Mouse (Mus musculus): ENCODE results near the gene Dock9. TPM values are rescaled to one million over a fixed set of nuclear protein-coding genes. Genes with fewer than 3 reads are reported as not detected.

Gene Dock9
- polyA plus RNA-seq, 1 experiment, result 2.8 TPM

- H3K27me3 ChIP-seq (ENCODE audit: control insufficient read depth, insufficient read depth, insufficient read length), result no peaks in the 10 kb centered on the region
- H3K36me3 ChIP-seq (ENCODE audit: control insufficient read depth, insufficient read depth), result no peaks in the 10 kb centered on the region
- no peak overlapping the region for H3K4me3 ChIP-seq
- H3K79me2 ChIP-seq (ENCODE audit: control insufficient read depth, insufficient read depth), result no peaks in the 10 kb centered on the region
- TF ChIP-seq REST (IDR thresholded peaks at IDR 0.05; ENCODE audit: insufficient read depth, insufficient read length) (no peak), E2F4 (IDR thresholded peaks at IDR 0.05; ENCODE audit: insufficient read depth) (no peak), TCF3 (IDR thresholded peaks at IDR 0.05; ENCODE audit: insufficient read length, low read depth) (no peak), SRF (IDR thresholded peaks at IDR 0.05; ENCODE audit: control insufficient read depth, insufficient read length, low read depth) (no peak), MYOD1 (IDR thresholded peaks at IDR 0.05; ENCODE audit: control insufficient read depth in 1 of 3, insufficient read length in 2 of 3, low read depth in 2 of 3) (no peak), TCF12 (IDR thresholded peaks at IDR 0.05; ENCODE audit: insufficient read depth, poor library complexity, severe bottlenecking) (no peak), CEBPB (IDR thresholded peaks at IDR 0.05; ENCODE audit: insufficient read depth, poor library complexity, severe bottlenecking) (no peak)
- no peak overlapping the region for H3K4me2 ChIP-seq (ENCODE audit: low read depth)
- H3ac ChIP-seq (ENCODE audit: control insufficient read depth, insufficient read length), result no peak overlapping the region
These were observed 195.0 kb downstream of the Dock9 start for GRCm38 (mm10) chr14:121602610-121603009.

GRCm38 (mm10) chr14:121600538-121600937 is 197.1 kb downstream of the Dock9 start:
- Histone ChIP-seq H3K79me2 (ENCODE audit: control insufficient read depth, insufficient read depth) (no peaks in the 10 kb centered on the region), H3K27me3 (ENCODE audit: control insufficient read depth, insufficient read depth, insufficient read length) (no peaks in the 10 kb centered on the region), H3K4me3 (no peak overlapping the region), H3K36me3 (ENCODE audit: control insufficient read depth, insufficient read depth) (no peaks in the 10 kb centered on the region), H3ac (ENCODE audit: control insufficient read depth, insufficient read length) (no peak overlapping the region), H3K4me2 (ENCODE audit: low read depth) (no peak overlapping the region)
- TF ChIP-seq TCF3 (IDR thresholded peaks at IDR 0.05; ENCODE audit: insufficient read length, low read depth) (no peak), CEBPB (IDR thresholded peaks at IDR 0.05; ENCODE audit: insufficient read depth, poor library complexity, severe bottlenecking) (no peak), SRF (IDR thresholded peaks at IDR 0.05; ENCODE audit: control insufficient read depth, insufficient read length, low read depth) (no peak), MYOD1 (IDR thresholded peaks at IDR 0.05; ENCODE audit: control insufficient read depth in 1 of 3, insufficient read length in 2 of 3, low read depth in 2 of 3) (no peak), MYOG (IDR thresholded peaks at IDR 0.05; ENCODE audit: control insufficient read depth in 1 of 3, insufficient read depth in 1 of 3, insufficient read length in 2 of 3, low read depth in 2 of 3) (no peak), E2F4 (IDR thresholded peaks at IDR 0.05; ENCODE audit: insufficient read depth) (no peak), MAX (IDR thresholded peaks at IDR 0.05; ENCODE audit: low read depth) (no peak), USF1 (IDR thresholded peaks at IDR 0.05; ENCODE audit: low read depth) (no peak), POLR2AphosphoS2 (IDR thresholded peaks at IDR 0.05; ENCODE audit: insufficient read length, low read depth) (no peak), TCF12 (IDR thresholded peaks at IDR 0.05; ENCODE audit: insufficient read depth, poor library complexity, severe bottlenecking) (no peak), POLR2A (IDR thresholded peaks at IDR 0.05; ENCODE audit: insufficient read length, low read depth) (no peak), REST (IDR thresholded peaks at IDR 0.05; ENCODE audit: insufficient read depth, insufficient read length) (no peak)

GRCm38 (mm10) chr14:121597073-121597472 is 200.6 kb downstream of the Dock9 start:
- Histone ChIP-seq H3K36me3 (ENCODE audit: control insufficient read depth, insufficient read depth) (no peaks in the 10 kb centered on the region), H3K27me3 (ENCODE audit: control insufficient read depth, insufficient read depth, insufficient read length) (no peaks in the 10 kb centered on the region), H3K4me3 (no peak overlapping the region), H3ac (ENCODE audit: control insufficient read depth, insufficient read length) (no peak overlapping the region), H3K4me2 (ENCODE audit: low read depth) (no peak overlapping the region), H3K79me2 (ENCODE audit: control insufficient read depth, insufficient read depth) (no peaks in the 10 kb centered on the region)
- TF ChIP-seq TCF12 (IDR thresholded peaks at IDR 0.05; ENCODE audit: insufficient read depth, poor library complexity, severe bottlenecking) (no peak), MYOG (IDR thresholded peaks at IDR 0.05; ENCODE audit: control insufficient read depth in 1 of 3, insufficient read depth in 1 of 3, insufficient read length in 2 of 3, low read depth in 2 of 3) (no peak), E2F4 (IDR thresholded peaks at IDR 0.05; ENCODE audit: insufficient read depth) (no peak), MYOD1 (IDR thresholded peaks at IDR 0.05; ENCODE audit: control insufficient read depth in 1 of 3, insufficient read length in 2 of 3, low read depth in 2 of 3) (no peak), TCF3 (IDR thresholded peaks at IDR 0.05; ENCODE audit: insufficient read length, low read depth) (no peak)

- Histone ChIP-seq H3ac (ENCODE audit: control insufficient read depth, insufficient read length) (no peak overlapping the region), H3K36me3 (ENCODE audit: control insufficient read depth, insufficient read depth) (no peaks in the 10 kb centered on the region), H3K79me2 (ENCODE audit: control insufficient read depth, insufficient read depth) (no peaks in the 10 kb centered on the region), H3K4me2 (ENCODE audit: low read depth) (no peak overlapping the region), H3K4me3 (no peak overlapping the region), H3K27me3 (ENCODE audit: control insufficient read depth, insufficient read depth, insufficient read length) (no peaks in the 10 kb centered on the region)
- TF ChIP-seq USF1 (IDR thresholded peaks at IDR 0.05; ENCODE audit: low read depth) (no peak), MYOD1 (IDR thresholded peaks at IDR 0.05; ENCODE audit: control insufficient read depth in 1 of 3, insufficient read length in 2 of 3, low read depth in 2 of 3) (no peak), TCF3 (IDR thresholded peaks at IDR 0.05; ENCODE audit: insufficient read length, low read depth) (no peak), TCF12 (IDR thresholded peaks at IDR 0.05; ENCODE audit: insufficient read depth, poor library complexity, severe bottlenecking) (no peak), E2F4 (IDR thresholded peaks at IDR 0.05; ENCODE audit: insufficient read depth) (no peak), CEBPB (IDR thresholded peaks at IDR 0.05; ENCODE audit: insufficient read depth, poor library complexity, severe bottlenecking) (no peak), SRF (IDR thresholded peaks at IDR 0.05; ENCODE audit: control insufficient read depth, insufficient read length, low read depth) (no peak), REST (IDR thresholded peaks at IDR 0.05; ENCODE audit: insufficient read depth, insufficient read length) (no peak), POLR2AphosphoS2 (IDR thresholded peaks at IDR 0.05; ENCODE audit: insufficient read length, low read depth) (no peak)
These were observed 201.0 kb downstream of the Dock9 start for GRCm38 (mm10) chr14:121596631-121597030.

- Histone ChIP-seq H3K36me3 (ENCODE audit: control insufficient read depth, insufficient read depth) (no peaks in the 10 kb centered on the region), H3K4me2 (ENCODE audit: low read depth) (no peak overlapping the region), H3K79me2 (ENCODE audit: control insufficient read depth, insufficient read depth) (no peaks in the 10 kb centered on the region), H3K4me3 (no peak overlapping the region), H3K27me3 (ENCODE audit: control insufficient read depth, insufficient read depth, insufficient read length) (no peaks in the 10 kb centered on the region), H3ac (ENCODE audit: control insufficient read depth, insufficient read length) (no peak overlapping the region)
- TF ChIP-seq MYOG (IDR thresholded peaks at IDR 0.05; ENCODE audit: control insufficient read depth in 1 of 3, insufficient read depth in 1 of 3, insufficient read length in 2 of 3, low read depth in 2 of 3), result no peak
- TF ChIP-seq MYOD1 (IDR thresholded peaks at IDR 0.05; ENCODE audit: control insufficient read depth in 1 of 3, insufficient read length in 2 of 3, low read depth in 2 of 3), result no peak
- no peak for TF ChIP-seq TCF12 (IDR thresholded peaks at IDR 0.05; ENCODE audit: insufficient read depth, poor library complexity, severe bottlenecking)
- no peak for TF ChIP-seq CEBPB (IDR thresholded peaks at IDR 0.05; ENCODE audit: insufficient read depth, poor library complexity, severe bottlenecking)
- TF ChIP-seq E2F4 (IDR thresholded peaks at IDR 0.05; ENCODE audit: insufficient read depth), result no peak
- TF ChIP-seq USF1 (IDR thresholded peaks at IDR 0.05; ENCODE audit: low read depth), result no peak
- TF ChIP-seq REST (IDR thresholded peaks at IDR 0.05; ENCODE audit: insufficient read depth, insufficient read length), result no peak
- no peak for TF ChIP-seq MAX (IDR thresholded peaks at IDR 0.05; ENCODE audit: low read depth)
- no peak for TF ChIP-seq POLR2AphosphoS2 (IDR thresholded peaks at IDR 0.05; ENCODE audit: insufficient read length, low read depth)
- TF ChIP-seq TCF3 (IDR thresholded peaks at IDR 0.05; ENCODE audit: insufficient read length, low read depth), result no peak
- TF ChIP-seq POLR2A (IDR thresholded peaks at IDR 0.05; ENCODE audit: insufficient read length, low read depth), result no peak
- no peak for TF ChIP-seq SRF (IDR thresholded peaks at IDR 0.05; ENCODE audit: control insufficient read depth, insufficient read length, low read depth)
These were observed 203.0 kb downstream of the Dock9 start for GRCm38 (mm10) chr14:121594684-121595083.

Measured in myocyte (in vitro differentiated cells).